Mouse (Mus musculus): ENCODE measurements around the gene Coa3.
A peak's percentile ranks its signal among the peaks of the same experiment; 100 is the strongest.

DNA sequence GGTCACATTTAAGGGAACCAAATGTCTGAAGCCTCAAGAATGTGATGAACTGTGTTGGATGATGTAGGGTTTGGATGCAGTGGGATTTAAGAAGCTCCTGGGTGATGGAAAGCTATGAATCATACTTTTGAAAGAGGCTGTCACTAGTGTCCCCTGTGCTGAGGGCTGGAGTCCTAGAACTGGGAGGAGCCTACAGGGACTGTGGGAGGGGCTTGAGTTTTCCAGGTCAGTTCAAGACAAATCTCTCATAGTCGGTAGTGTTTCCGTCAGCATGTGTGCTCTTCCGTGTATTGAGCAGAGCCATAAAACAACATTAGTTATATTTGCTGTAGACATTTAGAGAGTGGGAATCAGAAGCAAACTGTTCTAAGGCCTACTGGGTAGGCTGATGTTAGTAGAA is 48.4 kb upstream of the Coa3 start:
- TF ChIP-seq CHD1 (IDR thresholded peaks at IDR 0.05; ENCODE audit: low read depth, low read length) (no peak), POLR2AphosphoS2 (IDR thresholded peaks at IDR 0.05; ENCODE audit: low read depth, low read length) (peak; percentile 74; the same call in 1 of the 2 replicates), POLR2A (IDR thresholded peaks at IDR 0.05; ENCODE audit: low read depth, low read length) (peak; percentile 26; the same call in 1 of the 2 replicates), CTCF (conservative IDR thresholded peaks at IDR 0.05 in 1 of 2, IDR thresholded peaks at IDR 0.05 in 1 of 2; ENCODE audit: low read depth in 2 of 2, low read length in 2 of 2) (no peak), MAX (IDR thresholded peaks at IDR 0.05; ENCODE audit: low read length) (no peak), MXI1 (IDR thresholded peaks at IDR 0.05; ENCODE audit: low read depth, low read length) (no peak), UBTF (IDR thresholded peaks at IDR 0.05; ENCODE audit: low read depth, low read length) (no peak), EP300 (IDR thresholded peaks at IDR 0.05; ENCODE audit: low read length) (no peak), JUN (IDR thresholded peaks at IDR 0.05; ENCODE audit: insufficient read depth, low read depth, low read length) (no peak), USF1 (IDR thresholded peaks at IDR 0.05; ENCODE audit: low read depth, low read length) (no peak)
